Mouse (Mus musculus) cortical plate, adult 2 months (tissue): ENCODE data around the gene Prpf4b. TPM values are rescaled to one million over a fixed set of nuclear protein-coding genes. Genes with fewer than 3 reads are reported as not detected.
A peak's percentile ranks its signal among the peaks of the same experiment; 100 is the strongest.
"Not testable (repeated sequence)": the region's sequence is repeated elsewhere in the genome, so short reads cannot be mapped to it uniquely, and the experiment has no call there.

ENCODE experiments used
- H3K27ac ChIP-seq: fragments of 200-500 bp; 2 replicates; pipeline ENCODE4 v1.5.1; 2012; ENCODE audit warnings: low read length, control low read depth, inconsistent platforms; ENCODE audit not compliant: insufficient read depth
- H3K4me1 ChIP-seq: fragments of 200-500 bp; 2 replicates; pipeline ENCODE4 v1.6.1; 2011; ENCODE audit warnings: low read length; ENCODE audit not compliant: control insufficient read depth, insufficient read depth
- H3K4me3 ChIP-seq: fragments of 200-500 bp; 2 replicates; pipeline ENCODE4 v1.5.1; 2011; ENCODE audit warnings: mild to moderate bottlenecking, low read length, control low read depth; ENCODE audit not compliant: insufficient read depth
- CTCF ChIP-seq: fragments of 200-500 bp; IDR thresholded peaks from 2 replicates; pipeline ENCODE4 v1.5.1; 2011; ENCODE audit warnings: mild to moderate bottlenecking, control low read depth, low read length; ENCODE audit not compliant: insufficient read depth; ENCODE audit errors: extremely low read depth
- POLR2A ChIP-seq: fragments of 200-500 bp; IDR thresholded peaks from 2 replicates; pipeline ENCODE4 v1.6.1; 2011; ENCODE audit warnings: mild to moderate bottlenecking, low read length, control low read depth; ENCODE audit not compliant: insufficient read depth; ENCODE audit errors: extremely low read depth
- polyA plus RNA-seq: library from polyadenylated mRNA; depleted of rRNA; stranded (reverse); fragments of >200 nt; gene quantifications from 2 replicates; pipeline ENCODE4 v1.2.3, GENCODE M21; 2012; rRNA removed

The Prpf4b gene
- polyA plus RNA-seq: 91.6 and 103 TPM in 2 replicates

DNA sequence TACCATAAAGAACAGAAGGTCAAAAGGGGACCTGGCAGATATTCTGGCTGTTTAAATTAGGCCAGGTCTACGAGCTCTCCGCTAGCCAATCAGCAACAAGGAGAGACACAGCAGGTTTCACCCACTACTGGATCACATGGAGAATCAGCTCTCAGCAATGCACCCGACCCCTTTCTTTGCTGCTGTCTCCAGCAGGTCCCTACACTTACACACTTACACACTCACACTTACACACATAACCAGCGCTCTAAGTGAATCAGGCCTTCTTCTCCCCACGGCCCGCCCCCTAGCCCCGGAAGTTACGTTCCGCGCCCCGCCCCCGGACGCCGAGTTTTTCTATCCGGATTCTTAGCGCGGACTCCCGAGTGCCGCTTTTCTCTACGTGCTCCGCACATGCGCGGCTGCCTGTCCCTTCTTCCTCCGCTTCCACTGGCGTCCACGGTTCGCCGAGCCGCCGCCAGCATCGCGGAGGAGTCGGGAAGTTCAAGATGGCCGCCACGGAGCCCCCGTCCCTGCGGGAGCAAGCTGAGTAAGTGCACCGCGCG, at the start of gene Prpf4b:
Prpf4b (plus strand) TSS at position 137 of the 545 bp plus-strand sequence.
- no peak for TF ChIP-seq CTCF
- TF ChIP-seq POLR2A: peak; percentile 74
- peak within 1 kb of the TSS; percentile 93 for H3K27ac ChIP-seq

GRCm38 (mm10) chr13:34826760-34827690, 48.1 kb upstream of the Prpf4b start:
- H3K27ac ChIP-seq: no peak overlapping the region
- TF ChIP-seq POLR2A (no peak), CTCF (no peak)
- no peak overlapping the region for H3K4me3 ChIP-seq
- H3K4me1 ChIP-seq: no peaks in the 10 kb centered on the region

More for the DNA sequence above, at the start of gene Prpf4b:
- H3K4me3 ChIP-seq: peak within 1 kb of the TSS; percentile 71
- no peaks in the 10 kb centered on the region; the same call in 1 of the 2 replicates for H3K4me1 ChIP-seq

- no peak overlapping the region for H3K4me3 ChIP-seq
- H3K4me1 ChIP-seq: no peaks in the 10 kb centered on the region
- no peak overlapping the region for H3K27ac ChIP-seq
- TF ChIP-seq CTCF: no peak
- no peak for TF ChIP-seq POLR2A
Measured at GRCm38 (mm10) chr13:34827988-34828882, 46.9 kb upstream of the Prpf4b start.

GRCm38 (mm10) chr13:34842851-34843250, 32.3 kb upstream of the Prpf4b start:
- Histone ChIP-seq H3K4me3 (no peak overlapping the region), H3K4me1 (no peaks in the 10 kb centered on the region), H3K27ac (no peak overlapping the region)
- no peak for TF ChIP-seq POLR2A
- TF ChIP-seq CTCF: no peak

DNA sequence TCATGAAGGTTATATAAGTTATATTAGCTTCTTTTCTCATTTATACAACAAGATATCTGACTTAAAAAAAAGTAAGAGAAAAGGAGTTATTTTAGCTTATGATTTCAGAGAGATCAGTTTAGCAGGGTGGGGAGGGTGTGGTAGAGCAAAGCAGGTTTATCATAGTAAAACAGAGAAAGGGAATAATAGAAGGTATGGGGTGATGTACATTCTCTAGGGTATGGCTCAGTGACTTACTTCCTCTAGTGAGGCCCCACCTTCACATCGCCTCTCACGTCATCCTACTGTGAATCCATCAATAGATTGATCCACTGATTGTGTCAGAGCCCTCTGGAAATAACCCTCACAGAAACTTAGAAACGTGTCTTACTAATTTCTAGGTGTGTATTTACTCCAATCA, 24.3 kb upstream of the Prpf4b start:
- no peak for TF ChIP-seq POLR2A
- TF ChIP-seq CTCF: no peak

GRCm38 (mm10) chr13:34851191-34851784, 23.8 kb upstream of the Prpf4b start:
- H3K27ac ChIP-seq: no peak overlapping the region
- TF ChIP-seq POLR2A (no peak), CTCF (no peak)

More for the DNA sequence above, 24.3 kb upstream of the Prpf4b start:
- Histone ChIP-seq H3K4me1 (no peaks in the 10 kb centered on the region), H3K4me3 (no peak overlapping the region), H3K27ac (no peak overlapping the region)

GRCm38 (mm10) chr13:34857526-34857925, 17.6 kb upstream of the Prpf4b start:
- TF ChIP-seq POLR2A (no peak), CTCF (0 out of 2 replicates have a peak, but pooled peaks have one; percentile 1)
- Histone ChIP-seq H3K27ac (no peak overlapping the region), H3K4me1 (peaks cover 2% of the 10 kb centered on the region; the same call in 1 of the 2 replicates), H3K4me3 (no peak overlapping the region)

More at GRCm38 (mm10) chr13:34851191-34851784, 23.8 kb upstream of the Prpf4b start:
- H3K4me1 ChIP-seq: no peaks in the 10 kb centered on the region
- H3K4me3 ChIP-seq: no peak overlapping the region

DNA sequence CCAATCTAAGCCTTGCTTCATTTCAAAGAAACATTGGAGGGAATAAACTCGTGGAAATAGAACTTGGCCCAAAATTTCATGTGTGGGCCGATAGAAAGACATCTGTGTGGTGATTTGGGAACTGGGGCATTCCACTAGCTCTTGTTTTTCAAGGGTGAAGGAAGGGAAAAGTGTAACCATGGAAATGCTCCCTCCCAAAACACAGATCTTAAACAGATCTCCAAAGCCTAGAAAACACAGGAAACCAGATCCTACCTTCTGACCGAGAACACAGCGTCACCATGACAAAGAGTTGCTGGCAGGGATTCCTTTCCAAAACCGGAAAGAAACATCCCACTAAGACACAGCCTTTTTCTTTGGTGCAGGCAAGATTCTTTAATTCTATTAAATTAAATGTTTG, 15.7 kb upstream of the Prpf4b start:
- no peak for TF ChIP-seq CTCF
- no peak for TF ChIP-seq POLR2A
- Histone ChIP-seq H3K4me1 (peaks cover 2% of the 10 kb centered on the region; the same call in 1 of the 2 replicates), H3K4me3 (no peak overlapping the region), H3K27ac (no peak overlapping the region)

DNA sequence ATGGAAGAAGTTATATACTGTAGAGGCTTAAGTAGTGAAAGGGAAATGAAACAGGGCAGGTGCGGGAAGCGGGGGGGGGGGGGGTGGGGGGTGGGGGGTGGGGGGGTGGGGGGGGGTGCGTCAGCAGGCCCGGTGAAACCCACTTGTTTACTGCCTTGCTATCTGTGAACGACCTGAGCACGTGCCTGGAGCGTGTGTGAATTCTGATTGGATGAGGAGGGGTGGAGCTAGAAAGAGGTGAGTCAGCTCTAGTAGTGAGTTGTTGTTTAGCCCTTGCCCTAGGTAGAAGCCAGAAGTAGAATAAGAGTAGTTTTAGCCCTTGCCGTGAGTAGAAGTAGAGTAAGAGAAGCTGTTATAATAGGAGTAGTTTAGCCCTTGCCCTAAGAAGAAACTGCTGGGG, 13.9 kb upstream of the Prpf4b start:
- not testable (repeated sequence) for H3K4me1 ChIP-seq, H3K4me3 ChIP-seq, H3K27ac ChIP-seq
